Mouse (Mus musculus) brain, embryonic 14.5 days (tissue): ENCODE measurements around the gene Map2k6. TPM values are rescaled to one million over a fixed set of nuclear protein-coding genes. Genes with fewer than 3 reads are reported as not detected.

Source experiments
- DNase-seq: peaks from one replicate; pipeline ENCODE4 v3.0.0-alpha.2; 2011; ENCODE audit warnings: low read depth
- CTCF ChIP-seq: fragments of 200-500 bp; IDR thresholded peaks from 2 replicates; pipeline ENCODE4 v1.5.1; 2012; ENCODE audit warnings: inconsistent platforms, mild to moderate bottlenecking, moderate library complexity, borderline replicate concordance; ENCODE audit not compliant: insufficient read depth, insufficient read length; ENCODE audit errors: extremely low read depth
- POLR2A ChIP-seq: fragments of 200-500 bp; IDR thresholded peaks from 2 replicates; pipeline ENCODE4 v1.6.1; 2012; ENCODE audit warnings: mild to moderate bottlenecking, inconsistent platforms, borderline replicate concordance; ENCODE audit not compliant: poor library complexity, insufficient read depth, insufficient read length, severe bottlenecking; ENCODE audit errors: extremely low read depth
- polyA plus RNA-seq: library from polyadenylated mRNA; depleted of rRNA; stranded (reverse); fragments of >200 nt; gene quantifications from 2 replicates; pipeline ENCODE4 v1.2.3, GENCODE M21; 2012

Map2k6 gene
- polyA plus RNA-seq, 1 experiment, result 21.4 TPM

DNA sequence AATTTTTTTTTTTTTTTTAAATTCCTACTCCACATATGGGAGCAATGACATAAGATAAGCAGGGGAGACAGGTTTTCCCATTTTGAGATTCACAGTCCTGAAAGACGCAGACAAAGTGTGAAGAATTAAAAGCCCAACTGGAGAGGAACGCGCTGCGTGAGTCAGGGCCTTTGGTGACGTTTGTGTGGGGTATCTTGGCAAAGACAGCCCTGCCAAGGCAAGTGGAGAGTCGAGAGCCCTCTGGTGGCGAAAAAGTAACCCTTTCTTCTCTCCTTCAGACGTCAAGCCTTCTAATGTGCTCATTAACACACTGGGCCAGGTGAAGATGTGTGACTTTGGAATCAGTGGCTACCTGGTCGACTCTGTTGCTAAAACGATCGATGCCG is 97.1 kb downstream of the Map2k6 start:
- DNase-seq, result peak; percentile 80
- TF ChIP-seq POLR2A (no peak), CTCF (peak; percentile 66)

DNA sequence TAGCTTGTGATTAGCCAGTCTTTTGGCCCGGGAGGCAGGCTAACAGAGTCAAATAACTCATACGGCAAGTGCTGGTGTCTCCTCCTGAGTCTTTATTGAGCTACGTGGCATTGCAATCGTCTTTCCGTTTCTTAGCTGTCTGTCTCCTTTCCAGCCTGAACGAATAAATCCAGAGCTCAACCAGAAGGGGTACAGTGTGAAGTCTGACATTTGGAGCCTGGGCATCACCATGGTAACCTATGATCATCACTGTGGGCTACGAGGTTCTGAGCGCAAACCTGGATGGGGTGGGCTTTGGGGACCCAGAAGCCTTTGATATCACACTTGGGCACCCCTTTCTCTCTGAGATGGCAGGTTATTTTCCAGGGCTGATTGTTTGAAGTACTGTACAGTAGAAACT is 98.8 kb downstream of the Map2k6 start:
- peak; percentile 53 for DNase-seq
- TF ChIP-seq POLR2A (no peak), CTCF (no peak)

DNA sequence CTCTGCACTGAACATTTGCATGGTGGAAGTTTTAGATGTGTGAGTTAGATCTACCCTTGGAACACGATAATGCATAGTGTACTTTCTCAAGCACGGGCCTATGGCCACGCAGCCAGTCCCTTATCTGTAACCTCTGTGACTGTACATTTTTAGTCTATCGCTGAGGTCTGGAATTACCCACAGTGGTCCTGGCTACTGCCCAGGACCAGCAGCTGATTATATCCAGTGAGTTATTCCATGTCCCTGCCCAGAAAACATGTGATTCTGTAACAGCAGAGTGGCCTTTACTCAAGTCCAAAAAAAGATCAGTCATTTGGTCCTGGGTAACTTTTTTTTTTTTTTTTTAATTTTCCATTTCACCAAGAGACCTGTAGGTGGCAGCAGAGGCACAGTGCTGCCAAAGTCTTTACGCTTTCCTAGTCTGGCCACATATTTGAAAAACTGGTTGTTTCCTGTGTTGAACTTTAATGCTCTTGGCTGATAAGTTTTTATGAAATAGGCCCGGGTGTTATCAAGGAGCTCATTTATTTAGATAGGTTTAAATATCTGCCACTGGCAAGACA is 99.8 kb downstream of the Map2k6 start:
- TF ChIP-seq POLR2A, result no peak
- TF ChIP-seq CTCF, result peak; percentile 69; the same call in 1 of the 2 replicates
- peak; percentile 76 for DNase-seq

DNA sequence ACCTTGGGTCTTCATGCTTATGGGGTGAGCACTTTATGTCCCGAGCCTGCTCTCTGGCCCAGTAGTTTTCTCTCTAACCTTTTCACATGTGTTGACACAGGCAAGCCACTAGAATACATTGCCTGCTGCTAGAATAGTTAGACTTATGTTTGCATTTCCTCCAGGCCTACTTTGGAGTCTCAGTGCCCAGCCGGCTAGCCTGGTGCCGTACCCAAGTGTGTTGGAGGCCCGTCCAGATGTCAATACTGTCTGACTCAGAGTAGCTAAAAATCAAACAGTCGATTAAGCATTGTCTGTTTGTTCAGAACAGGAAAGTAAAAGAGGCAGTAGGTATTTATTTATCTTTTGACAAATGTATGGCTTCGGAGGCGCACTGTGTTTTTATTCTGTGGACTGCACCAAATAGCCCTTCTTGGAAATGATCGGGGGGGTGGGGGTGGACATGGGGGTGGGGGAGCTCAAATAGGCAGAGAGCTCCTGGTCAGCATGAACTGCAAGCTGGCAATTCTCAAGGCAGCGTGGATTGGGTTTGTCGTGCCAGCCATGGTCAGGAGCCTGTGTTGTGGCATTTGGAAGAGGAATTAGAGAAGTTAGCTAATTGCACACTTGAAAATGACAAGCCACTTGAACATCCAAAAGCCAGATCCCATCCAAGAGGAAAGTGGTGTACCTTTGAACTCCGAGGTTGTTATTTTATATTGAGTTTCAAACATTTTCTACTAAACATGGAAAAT is 104.2 kb downstream of the Map2k6 start:
- TF ChIP-seq POLR2A (no peak), CTCF (no peak)
- DNase-seq, result no peak

DNA sequence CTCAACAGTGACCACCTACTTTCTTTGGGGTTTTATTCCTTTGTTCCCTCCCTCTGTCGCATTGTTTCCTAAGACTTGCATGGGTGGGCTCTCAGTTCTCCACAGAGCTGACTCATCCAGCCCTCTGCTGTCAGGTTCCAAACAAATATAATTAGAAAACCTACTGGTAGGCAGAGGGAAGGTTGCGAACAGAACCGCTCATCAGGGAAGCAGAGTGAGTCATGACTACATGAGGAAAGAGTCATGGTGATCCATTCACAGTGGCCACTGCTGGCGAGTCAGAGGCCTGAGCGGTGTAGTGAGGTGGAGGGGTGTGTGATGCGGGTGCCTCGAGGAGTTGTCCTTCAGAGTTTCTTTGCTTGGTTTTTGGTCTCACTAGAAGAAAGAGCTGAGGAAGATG is 112.5 kb downstream of the Map2k6 start:
- DNase-seq, result no peak
- TF ChIP-seq CTCF (no peak), POLR2A (no peak)

DNA sequence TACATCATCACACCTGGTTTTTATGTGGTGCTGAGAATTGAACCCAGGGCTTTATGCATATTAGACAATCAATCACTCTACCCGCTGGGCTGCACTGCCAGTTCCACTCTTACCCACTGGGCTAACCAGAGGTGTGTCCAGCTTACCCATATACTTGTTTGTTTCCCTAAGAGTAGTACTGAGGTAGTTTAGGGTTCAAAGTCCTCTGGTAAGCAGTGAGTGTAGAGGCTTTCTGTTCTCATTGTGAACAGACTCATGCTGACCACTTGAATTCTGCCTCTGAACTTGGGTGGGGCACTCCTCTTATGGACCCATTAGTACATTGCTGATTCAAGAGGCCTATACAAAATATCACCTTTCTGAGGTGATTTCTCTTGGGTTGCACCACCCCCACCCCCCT is 119.7 kb downstream of the Map2k6 start:
- no peak for TF ChIP-seq CTCF
- no peak for TF ChIP-seq POLR2A
- DNase-seq, result no peak

DNA sequence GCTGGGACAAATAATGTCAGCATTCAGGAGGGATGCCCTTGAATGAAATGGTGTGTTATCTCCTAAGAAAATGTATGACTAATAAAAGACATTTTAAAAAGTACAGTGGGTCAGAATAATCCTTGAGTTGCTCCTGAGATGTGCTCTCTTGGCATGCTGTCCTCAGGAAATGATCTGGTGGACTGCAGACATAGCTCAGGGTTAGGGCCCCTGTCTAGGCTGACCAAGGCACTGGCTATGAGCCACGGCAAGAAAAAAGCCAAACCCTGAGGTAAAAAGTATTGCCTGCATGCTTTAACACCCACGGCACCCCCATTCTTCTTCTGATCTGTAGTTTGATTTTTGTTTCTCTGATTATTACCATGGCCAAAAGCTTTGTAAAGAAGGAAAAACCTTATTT is 124.0 kb downstream of the Map2k6 start:
- no peak for TF ChIP-seq POLR2A
- TF ChIP-seq CTCF, result no peak
- DNase-seq, result no peak

DNA sequence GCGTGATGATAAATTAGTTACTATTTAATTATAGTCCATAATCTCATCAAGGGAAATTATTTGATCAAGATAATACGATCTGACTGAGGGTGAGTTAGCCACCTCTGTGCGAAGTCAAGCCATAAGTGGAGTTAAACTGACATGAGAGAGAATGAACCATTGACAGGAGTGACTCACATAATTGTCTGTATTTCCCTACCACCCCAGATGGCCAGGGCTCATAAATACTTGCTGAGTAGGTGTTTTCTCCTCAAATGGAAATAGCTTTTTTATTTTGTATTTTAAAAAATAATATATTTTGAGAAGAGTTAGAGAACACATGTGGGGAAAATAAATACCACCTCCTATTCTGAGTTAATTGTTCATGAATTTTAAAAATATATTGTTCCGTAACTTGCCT is 127.2 kb downstream of the Map2k6 start:
- DNase-seq, result no peak
- TF ChIP-seq POLR2A, result no peak
- TF ChIP-seq CTCF, result no peak

DNA sequence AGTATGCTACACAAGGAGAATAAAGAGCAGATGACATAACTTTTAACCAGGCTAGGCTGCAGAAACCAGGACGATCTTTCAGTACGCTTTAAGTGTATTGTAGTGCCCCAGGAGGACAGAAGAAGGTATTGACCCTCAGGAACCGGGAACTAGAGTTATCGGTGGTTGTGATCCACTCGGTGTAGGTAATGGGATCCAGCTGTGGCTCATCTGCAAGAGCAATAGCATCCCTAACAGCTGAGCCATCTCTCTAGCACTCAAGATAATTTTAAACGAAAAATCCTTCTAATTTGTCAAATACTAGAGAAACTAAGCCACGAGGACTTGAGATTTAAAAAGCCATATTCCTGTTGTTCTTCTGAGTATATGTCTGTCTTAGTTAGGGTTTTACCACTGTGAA is 132.2 kb downstream of the Map2k6 start:
- no peak for TF ChIP-seq POLR2A
- no peak for TF ChIP-seq CTCF
- DNase-seq, result no peak

DNA sequence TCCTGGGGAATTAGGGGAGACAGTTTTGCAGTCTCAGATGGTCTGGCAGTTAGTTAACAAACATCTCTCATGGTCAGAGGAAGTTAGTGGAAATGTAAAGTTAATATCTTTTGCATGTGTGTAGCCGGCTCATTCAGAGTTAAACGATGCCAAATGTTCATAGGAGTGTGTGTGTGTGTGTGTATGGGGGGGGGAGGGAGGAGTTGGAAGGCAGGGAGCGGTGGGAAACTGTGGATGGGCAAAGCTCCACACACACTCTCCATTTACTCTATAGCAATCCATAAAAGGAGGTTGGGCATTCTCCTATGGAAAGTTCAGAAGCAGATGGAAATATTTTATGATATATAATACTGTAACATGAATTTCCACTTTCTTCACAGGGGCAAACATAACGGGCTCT is 135.9 kb downstream of the Map2k6 start:
- no peak for DNase-seq
- TF ChIP-seq POLR2A, result no peak
- TF ChIP-seq CTCF, result no peak

DNA sequence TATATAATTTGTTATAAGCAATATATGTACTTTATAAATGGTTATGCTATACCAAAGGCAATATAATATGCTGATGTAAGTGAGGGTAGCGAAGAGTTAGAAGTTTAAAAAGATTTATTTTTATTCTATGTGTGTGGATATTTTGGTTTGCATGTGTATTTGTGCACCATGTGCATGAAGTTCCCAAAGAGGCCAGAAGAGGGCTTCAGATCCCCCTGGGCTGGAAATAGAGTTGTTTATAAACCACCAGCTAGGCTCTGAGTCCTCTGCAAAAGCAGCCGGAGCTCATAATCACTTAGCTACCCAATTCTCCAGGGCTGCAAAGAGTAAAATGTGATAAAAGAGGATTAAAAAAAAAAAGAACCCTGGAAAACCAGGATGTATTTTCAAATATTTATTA is 137.6 kb downstream of the Map2k6 start:
- TF ChIP-seq POLR2A (no peak), CTCF (peak; percentile 31; the same call in 1 of the 2 replicates)
- DNase-seq, result no peak

DNA sequence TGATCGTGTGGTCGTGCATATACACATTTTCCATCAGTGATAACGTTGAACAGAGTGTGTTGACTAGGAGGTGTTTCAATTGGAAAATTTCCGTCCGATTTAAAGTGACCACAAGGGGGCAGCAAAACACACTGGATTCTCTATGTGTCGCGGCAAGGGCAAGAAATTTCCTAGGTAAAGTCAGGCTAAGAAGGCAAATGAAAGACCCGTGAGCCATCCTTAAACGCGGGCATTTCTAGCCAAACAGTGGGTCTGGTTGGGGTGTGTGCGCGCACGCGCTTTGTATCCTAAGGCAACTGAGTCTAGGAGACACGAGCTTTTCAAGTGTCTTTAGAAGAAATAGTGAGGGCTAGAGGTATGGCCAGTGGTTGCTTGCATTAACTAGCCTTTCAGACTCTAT is 138.7 kb downstream of the Map2k6 start:
- DNase-seq, result peak; percentile 91
- peak; percentile 80 for TF ChIP-seq CTCF
- no peak for TF ChIP-seq POLR2A

DNA sequence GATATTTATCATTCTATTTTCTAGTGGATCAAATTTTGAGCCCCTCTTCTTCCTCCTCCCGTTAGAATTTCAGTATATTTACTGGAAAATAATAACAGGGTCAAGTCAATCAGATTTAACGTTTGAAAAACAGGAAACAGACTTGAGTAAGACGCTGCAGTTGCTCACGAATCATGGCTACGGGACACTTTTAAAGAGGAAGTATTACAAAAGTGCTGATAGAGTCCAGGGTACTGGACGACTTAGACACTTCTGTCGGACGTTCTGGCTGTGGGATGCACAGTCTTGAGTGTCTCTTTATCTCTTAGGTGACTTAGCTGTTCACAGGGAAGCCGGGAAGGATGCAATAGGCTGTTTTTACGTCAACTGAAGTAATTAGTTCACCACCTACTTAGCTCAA is 139.3 kb downstream of the Map2k6 start:
- DNase-seq, result no peak
- TF ChIP-seq CTCF (no peak), POLR2A (no peak)
